Mouse (Mus musculus) neural tube, embryonic 14.5 days (tissue): ENCODE measurements around the gene Arl5a. TPM values are rescaled to one million over a fixed set of nuclear protein-coding genes. Genes with fewer than 3 reads are reported as not detected.

ENCODE experiments used
- ATAC-seq: fragments of 200-750 bp; cut with Nextera tagmentation; 2 replicates; pipeline ENCODE4 v1.8.0; 2017; ENCODE audit warnings: low read depth, mild to moderate bottlenecking, moderate TSS enrichment, moderate library complexity
- H3K27ac ChIP-seq: fragments of 300-500 bp; sonication (generic); 2 replicates; pipeline ENCODE4 v1.5.1; 2014; ENCODE audit warnings: low read depth, mild to moderate bottlenecking, control low read depth, low read length, moderate library complexity, mixed read lengths
- H3K27me3 ChIP-seq: fragments of 300-500 bp; sonication (generic); 2 replicates; pipeline ENCODE4 v1.6.1; 2014; ENCODE audit warnings: low read length; ENCODE audit not compliant: control insufficient read depth, insufficient read depth
- H3K36me3 ChIP-seq: fragments of 300-500 bp; sonication (generic); 2 replicates; pipeline ENCODE4 v1.6.1; 2014; ENCODE audit warnings: low read length, mixed read lengths; ENCODE audit not compliant: control insufficient read depth, insufficient read depth
- H3K4me1 ChIP-seq: fragments of 300-500 bp; sonication (generic); 2 replicates; pipeline ENCODE4 v1.6.1; 2014; ENCODE audit warnings: low read length; ENCODE audit not compliant: control insufficient read depth, insufficient read depth
- H3K4me2 ChIP-seq: fragments of 300-500 bp; sonication (generic); 2 replicates; pipeline ENCODE4 v1.6.1; 2014; ENCODE audit warnings: mild to moderate bottlenecking, low read depth, low read length, control low read depth
- H3K4me3 ChIP-seq: fragments of 300-500 bp; sonication (generic); 2 replicates; pipeline ENCODE4 v1.5.1; 2014; ENCODE audit warnings: low read depth, low read length, control low read depth, mixed read lengths
- H3K9ac ChIP-seq: fragments of 300-500 bp; sonication (generic); replicated peaks from 2 replicates; pipeline ENCODE4 v1.6.1; 2014; ENCODE audit warnings: low read depth, mild to moderate bottlenecking, control low read depth, low read length, mixed read lengths
- H3K9me3 ChIP-seq: fragments of 300-500 bp; sonication (generic); 2 replicates; pipeline ENCODE4 v1.6.1; 2016; ENCODE audit warnings: low read length; ENCODE audit not compliant: control insufficient read depth
- WGBS: fragments of 180-500 bp; shearing (Covaris S2); extraction: QIAGEN DNeasy Blood & Tissue Kit; methylation state at CpG from one replicate; pipeline ENCODE4 v1.1.7; 2014; 5-methylcytosine and 5-hydroxymethylcytosine counted together
- polyA plus RNA-seq: library from polyadenylated mRNA; unstranded; fragments of >200 nt; fragmentation: Nextera tagmentation; extraction: Ambion mirVana; gene quantifications from 2 replicates; pipeline ENCODE4 v1.2.1, GENCODE M21; 2014

The Arl5a gene
- polyA plus RNA-seq, 1 experiment from 2014 or later = 61.2 TPM

- peaks cover 40% of the 10 kb centered on the region for H3K36me3 ChIP-seq
- ATAC-seq = no peak
- H3K27ac ChIP-seq = no peak overlapping the region
- H3K4me2 ChIP-seq = no peak overlapping the region
- H3K4me3 ChIP-seq = no peak overlapping the region
- H3K9me3 ChIP-seq = peaks cover 20% of the 10 kb centered on the region
- H3K9ac ChIP-seq = no peak overlapping the region
- WGBS = 100% methylated on average over 1 of the region's 1 CpGs
- no peaks in the 10 kb centered on the region for H3K27me3 ChIP-seq
- no peaks in the 10 kb centered on the region for H3K4me1 ChIP-seq
These were observed 18.2 kb downstream of the Arl5a start for GRCm38 (mm10) chr2:52406480-52406879.

GRCm38 (mm10) chr2:52405238-52405637 lies 19.5 kb downstream of the Arl5a start:
- Histone ChIP-seq H3K9me3 (peaks cover 10% of the 10 kb centered on the region), H3K9ac (no peak overlapping the region), H3K36me3 (peaks cover 29% of the 10 kb centered on the region), H3K27me3 (no peaks in the 10 kb centered on the region), H3K4me1 (no peaks in the 10 kb centered on the region), H3K4me2 (no peak overlapping the region), H3K27ac (no peak overlapping the region), H3K4me3 (no peak overlapping the region)
- WGBS = 95% methylated on average over 5 of the region's 5 CpGs
- no peak for ATAC-seq

- no peak overlapping the region for H3K4me3 ChIP-seq
- H3K4me2 ChIP-seq = no peak overlapping the region
- H3K27me3 ChIP-seq = no peaks in the 10 kb centered on the region
- H3K9ac ChIP-seq = no peak overlapping the region
- no peak overlapping the region for H3K27ac ChIP-seq
- H3K36me3 ChIP-seq = no peaks in the 10 kb centered on the region
- no peaks in the 10 kb centered on the region for H3K4me1 ChIP-seq
- H3K9me3 ChIP-seq = no peaks in the 10 kb centered on the region
- no peak for ATAC-seq
- 90% methylated on average over 5 of the region's 5 CpGs for whole genome bisulfite sequencing
These were observed 30.2 kb downstream of the Arl5a start for GRCm38 (mm10) chr2:52394529-52394928.

- Histone ChIP-seq H3K4me1 (no peaks in the 10 kb centered on the region), H3K27ac (no peak overlapping the region), H3K36me3 (no peaks in the 10 kb centered on the region), H3K27me3 (no peaks in the 10 kb centered on the region), H3K4me2 (no peak overlapping the region), H3K4me3 (no peak overlapping the region), H3K9me3 (no peaks in the 10 kb centered on the region), H3K9ac (no peak overlapping the region)
- 81% methylated on average over 2 of the region's 2 CpGs for WGBS
- no peak for ATAC-seq
These were observed 34.2 kb downstream of the Arl5a start for GRCm38 (mm10) chr2:52390415-52390975.

- no peaks in the 10 kb centered on the region for H3K9me3 ChIP-seq
- ATAC-seq = no peak
- no peak overlapping the region for H3K4me3 ChIP-seq
- H3K27ac ChIP-seq = no peak overlapping the region
- H3K4me2 ChIP-seq = no peak overlapping the region
- 77% methylated on average over 3 of the region's 3 CpGs for WGBS
- no peaks in the 10 kb centered on the region for H3K4me1 ChIP-seq
- H3K36me3 ChIP-seq = no peaks in the 10 kb centered on the region
- H3K27me3 ChIP-seq = no peaks in the 10 kb centered on the region
- no peak overlapping the region for H3K9ac ChIP-seq
These were observed 34.7 kb downstream of the Arl5a start for GRCm38 (mm10) chr2:52389975-52390374.

- Histone ChIP-seq H3K9me3 (no peaks in the 10 kb centered on the region), H3K36me3 (no peaks in the 10 kb centered on the region), H3K9ac (no peak overlapping the region), H3K27me3 (no peaks in the 10 kb centered on the region), H3K4me1 (no peaks in the 10 kb centered on the region), H3K4me3 (no peak overlapping the region), H3K27ac (no peak overlapping the region), H3K4me2 (no peak overlapping the region)
- no peak for ATAC-seq
- 93% methylated on average over 6 of the region's 6 CpGs for WGBS
These were observed 38.2 kb downstream of the Arl5a start for GRCm38 (mm10) chr2:52386451-52386850.

GRCm38 (mm10) chr2:52386037-52386436 lies 38.7 kb downstream of the Arl5a start:
- Histone ChIP-seq H3K4me2 (no peak overlapping the region), H3K9ac (no peak overlapping the region), H3K4me3 (no peak overlapping the region), H3K27me3 (no peaks in the 10 kb centered on the region), H3K27ac (no peak overlapping the region), H3K36me3 (no peaks in the 10 kb centered on the region), H3K4me1 (no peaks in the 10 kb centered on the region), H3K9me3 (no peaks in the 10 kb centered on the region)
- WGBS = 66% methylated on average over 7 of the region's 7 CpGs
- no peak for ATAC-seq

GRCm38 (mm10) chr2:52378848-52379261 lies 45.8 kb downstream of the Arl5a start:
- H3K27ac ChIP-seq = no peak overlapping the region
- WGBS = 75% methylated on average over 10 of the region's 10 CpGs
- no peak overlapping the region for H3K4me2 ChIP-seq
- no peaks in the 10 kb centered on the region for H3K4me1 ChIP-seq
- H3K36me3 ChIP-seq = no peaks in the 10 kb centered on the region
- ATAC-seq = no peak
- no peak overlapping the region for H3K9ac ChIP-seq
- no peak overlapping the region for H3K4me3 ChIP-seq
- no peaks in the 10 kb centered on the region for H3K9me3 ChIP-seq
- no peaks in the 10 kb centered on the region for H3K27me3 ChIP-seq

GRCm38 (mm10) chr2:52378448-52378804 lies 46.3 kb downstream of the Arl5a start, which contains the start of gene Neb:
Gene Neb, minus strand, starts transcription at chr2:52378474.
- H3K4me2 ChIP-seq = no peak within 1 kb of the TSS
- WGBS = 65% methylated on average over 7 of the region's 7 CpGs
- no peaks in the 10 kb centered on the region for H3K9me3 ChIP-seq
- no peak within 1 kb of the TSS for H3K9ac ChIP-seq
- no peak within 1 kb of the TSS for H3K27ac ChIP-seq
- no peaks in the 10 kb centered on the region for H3K4me1 ChIP-seq
- ATAC-seq = no peak
- no peak within 1 kb of the TSS for H3K4me3 ChIP-seq
- no peaks in the 10 kb centered on the region for H3K27me3 ChIP-seq
- H3K36me3 ChIP-seq = no peaks in the 10 kb centered on the region
